Mouse (Mus musculus) cortical plate, adult 2 months (tissue): ENCODE data around the gene Fermt1.

Experiments used
- CTCF ChIP-seq: fragments of 200-500 bp; IDR thresholded peaks from 2 replicates; pipeline ENCODE4 v1.5.1; 2011; ENCODE audit warnings: mild to moderate bottlenecking, control low read depth, low read length; ENCODE audit not compliant: insufficient read depth; ENCODE audit errors: extremely low read depth
- POLR2A ChIP-seq: fragments of 200-500 bp; IDR thresholded peaks from 2 replicates; pipeline ENCODE4 v1.6.1; 2011; ENCODE audit warnings: mild to moderate bottlenecking, low read length, control low read depth; ENCODE audit not compliant: insufficient read depth; ENCODE audit errors: extremely low read depth

- TF ChIP-seq CTCF (no peak), POLR2A (no peak)
Measured at GRCm38 (mm10) chr2:132934142-132934541, 11.6 kb downstream of the Fermt1 start.
